Mouse (Mus musculus) hindbrain, embryonic 16.5 days (tissue): ENCODE measurements around the gene Slc7a8. TPM values are rescaled to one million over a fixed set of nuclear protein-coding genes. Genes with fewer than 3 reads are reported as not detected.

ENCODE experiments used
- ATAC-seq: fragments of 200-750 bp; cut with Nextera tagmentation; 2 replicates; pipeline ENCODE4 v1.8.0; 2017; ENCODE audit warnings: moderate TSS enrichment, moderate library complexity
- H3K27ac ChIP-seq: fragments of 300-500 bp; sonication (generic); 2 replicates; pipeline ENCODE4 v1.5.1; 2014; ENCODE audit warnings: low read depth, mild to moderate bottlenecking, control low read depth, low read length, moderate library complexity
- H3K27me3 ChIP-seq: fragments of 300-500 bp; sonication (generic); replicated peaks from 2 replicates; pipeline ENCODE4 v1.6.1; 2014; ENCODE audit warnings: low read length; ENCODE audit not compliant: control insufficient read depth, insufficient read depth
- H3K36me3 ChIP-seq: fragments of 300-500 bp; sonication (generic); 2 replicates; pipeline ENCODE4 v1.6.1; 2014; ENCODE audit warnings: mild to moderate bottlenecking, low read length, moderate library complexity, mixed read lengths; ENCODE audit not compliant: control insufficient read depth, insufficient read depth
- H3K4me1 ChIP-seq: fragments of 300-500 bp; sonication (generic); 2 replicates; pipeline ENCODE4 v1.6.1; 2014; ENCODE audit warnings: low read depth, low read length; ENCODE audit not compliant: control insufficient read depth, insufficient read depth
- H3K4me2 ChIP-seq: fragments of 300-500 bp; sonication (generic); 2 replicates; pipeline ENCODE4 v1.6.1; 2014; ENCODE audit warnings: mild to moderate bottlenecking, low read length, control low read depth, moderate library complexity
- H3K4me3 ChIP-seq: fragments of 300-500 bp; sonication (generic); 2 replicates; pipeline ENCODE4 v1.5.1; 2014; ENCODE audit warnings: mild to moderate bottlenecking, low read length, control low read depth, moderate library complexity
- H3K9ac ChIP-seq: fragments of 300-500 bp; sonication (generic); 2 replicates; pipeline ENCODE4 v1.6.1; 2014; ENCODE audit warnings: low read depth, mild to moderate bottlenecking, control low read depth, low read length, moderate library complexity
- H3K9me3 ChIP-seq: fragments of 300-500 bp; sonication (generic); 2 replicates; pipeline ENCODE4 v1.6.1; 2014; ENCODE audit warnings: mild to moderate bottlenecking, low read length, moderate library complexity; ENCODE audit not compliant: control insufficient read depth
- WGBS: fragments of 180-500 bp; shearing (Covaris S2); extraction: QIAGEN DNeasy Blood & Tissue Kit; methylation state at CpG from one replicate; pipeline ENCODE4 v1.1.7; 2014; 5-methylcytosine and 5-hydroxymethylcytosine counted together
- polyA plus RNA-seq: library from polyadenylated mRNA; unstranded; fragments of >200 nt; fragmentation: Nextera tagmentation; extraction: Ambion mirVana; gene quantifications from 2 replicates; pipeline ENCODE4 v1.2.1, GENCODE M21; 2015

Slc7a8 gene
- polyA plus RNA-seq, 1 experiment from 2014 or later, result 8.6 TPM

GRCm38 (mm10) chr14:54720041-54720440 is 61.7 kb downstream of the Slc7a8 start:
- Histone ChIP-seq H3K9ac (no peak overlapping the region), H3K27me3 (no peaks in the 10 kb centered on the region), H3K4me2 (no peak overlapping the region), H3K4me1 (peaks cover under 1% of the 10 kb centered on the region), H3K36me3 (0 out of 2 replicates have a peak, but pooled peaks cover under 1% of the 10 kb centered on the region), H3K9me3 (no peaks in the 10 kb centered on the region), H3K27ac (no peak overlapping the region), H3K4me3 (no peak overlapping the region)
- ATAC-seq, result no peak
- WGBS, result 94% methylated on average over 11 of the region's 11 CpGs

- no peaks in the 10 kb centered on the region for H3K27me3 ChIP-seq
- no peak overlapping the region for H3K27ac ChIP-seq
- 84% methylated on average over 1 of the region's 1 CpGs for WGBS
- no peaks in the 10 kb centered on the region for H3K36me3 ChIP-seq
- peak overlapping the region; percentile 64 for H3K4me2 ChIP-seq
- H3K4me1 ChIP-seq, result peaks cover 6% of the 10 kb centered on the region
- H3K9ac ChIP-seq, result no peak overlapping the region
- ATAC-seq, result no peak
- no peak overlapping the region; the same call in 1 of the 2 replicates for H3K4me3 ChIP-seq
- H3K9me3 ChIP-seq, result no peaks in the 10 kb centered on the region
These were observed 66.3 kb downstream of the Slc7a8 start for GRCm38 (mm10) chr14:54715402-54715801.

GRCm38 (mm10) chr14:54714617-54715081 is 67.1 kb downstream of the Slc7a8 start:
- H3K27ac ChIP-seq, result peak overlapping the region; percentile 69
- 3% methylated on average over 15 of the region's 15 CpGs for WGBS

GRCm38 (mm10) chr14:54714121-54714520 is 67.6 kb downstream of the Slc7a8 start:
- peak overlapping the region; percentile 64 for H3K4me2 ChIP-seq
- H3K4me3 ChIP-seq, result peak overlapping the region; percentile 38
- H3K36me3 ChIP-seq, result no peaks in the 10 kb centered on the region
- peak; percentile 75 for ATAC-seq
- no peaks in the 10 kb centered on the region for H3K27me3 ChIP-seq
- H3K27ac ChIP-seq, result peak overlapping the region; percentile 69
- 2% methylated on average over 13 of the region's 13 CpGs for WGBS
- H3K9ac ChIP-seq, result peak overlapping the region; percentile 44
- peaks cover 6% of the 10 kb centered on the region for H3K4me1 ChIP-seq
- no peaks in the 10 kb centered on the region for H3K9me3 ChIP-seq

More at GRCm38 (mm10) chr14:54714617-54715081, 67.1 kb downstream of the Slc7a8 start:
- Histone ChIP-seq H3K4me1 (peaks cover 6% of the 10 kb centered on the region), H3K9me3 (no peaks in the 10 kb centered on the region), H3K27me3 (no peaks in the 10 kb centered on the region), H3K4me3 (peak overlapping the region; percentile 38), H3K36me3 (no peaks in the 10 kb centered on the region), H3K4me2 (peak overlapping the region; percentile 64), H3K9ac (peak overlapping the region; percentile 44)
- ATAC-seq, result peak; percentile 73

GRCm38 (mm10) chr14:54712861-54713260 is 68.9 kb downstream of the Slc7a8 start:
- no peak overlapping the region for H3K4me2 ChIP-seq
- no peak overlapping the region for H3K27ac ChIP-seq
- no peaks in the 10 kb centered on the region for H3K9me3 ChIP-seq
- ATAC-seq, result no peak
- no peak overlapping the region for H3K9ac ChIP-seq
- H3K27me3 ChIP-seq, result no peaks in the 10 kb centered on the region
- WGBS, result 76% methylated on average over 8 of the region's 8 CpGs
- peaks cover 6% of the 10 kb centered on the region for H3K4me1 ChIP-seq
- H3K4me3 ChIP-seq, result no peak overlapping the region
- no peaks in the 10 kb centered on the region for H3K36me3 ChIP-seq

- Histone ChIP-seq H3K36me3 (no peaks in the 10 kb centered on the region), H3K4me3 (no peak within 1 kb of the TSS), H3K9me3 (no peaks in the 10 kb centered on the region), H3K9ac (no peak within 1 kb of the TSS), H3K27ac (no peak within 1 kb of the TSS), H3K4me1 (peaks cover 6% of the 10 kb centered on the region), H3K27me3 (no peaks in the 10 kb centered on the region), H3K4me2 (no peak within 1 kb of the TSS)
- 87% methylated on average over 7 of the region's 7 CpGs for WGBS
- ATAC-seq, result no peak
These were observed 69.7 kb downstream of the Slc7a8 start, which contains the start of gene Cebpe for GRCm38 (mm10) chr14:54712074-54712473. Gene Cebpe (minus strand): TSS chr14:54712174.

- no peak for ATAC-seq
- H3K27me3 ChIP-seq, result no peaks in the 10 kb centered on the region
- no peak overlapping the region for H3K27ac ChIP-seq
- WGBS, result 89% methylated on average over 9 of the region's 9 CpGs
- no peaks in the 10 kb centered on the region for H3K4me1 ChIP-seq
- no peak overlapping the region for H3K4me3 ChIP-seq
- no peaks in the 10 kb centered on the region for H3K36me3 ChIP-seq
- H3K4me2 ChIP-seq, result no peak overlapping the region
- H3K9me3 ChIP-seq, result no peaks in the 10 kb centered on the region
- H3K9ac ChIP-seq, result no peak overlapping the region
These were observed 72.7 kb downstream of the Slc7a8 start for GRCm38 (mm10) chr14:54709054-54709453.

GRCm38 (mm10) chr14:54706589-54707320 is 75.0 kb downstream of the Slc7a8 start:
- Histone ChIP-seq H3K36me3 (no peaks in the 10 kb centered on the region), H3K4me1 (no peaks in the 10 kb centered on the region), H3K9ac (no peak overlapping the region), H3K27me3 (no peaks in the 10 kb centered on the region), H3K4me3 (no peak overlapping the region), H3K9me3 (no peaks in the 10 kb centered on the region), H3K27ac (no peak overlapping the region), H3K4me2 (no peak overlapping the region)
- ATAC-seq, result no peak
- 56% methylated on average over 16 of the region's 17 CpGs for WGBS

GRCm38 (mm10) chr14:54705844-54706243 is 75.9 kb downstream of the Slc7a8 start:
- H3K4me3 ChIP-seq, result no peak overlapping the region
- H3K27me3 ChIP-seq, result no peaks in the 10 kb centered on the region; the same call in 1 of the 2 replicates
- WGBS, result 61% methylated on average over 5 of the region's 5 CpGs
- H3K9me3 ChIP-seq, result no peaks in the 10 kb centered on the region
- no peak overlapping the region for H3K27ac ChIP-seq
- H3K9ac ChIP-seq, result no peak overlapping the region
- H3K4me2 ChIP-seq, result no peak overlapping the region
- ATAC-seq, result no peak
- H3K4me1 ChIP-seq, result no peaks in the 10 kb centered on the region
- H3K36me3 ChIP-seq, result no peaks in the 10 kb centered on the region
